Mouse (Mus musculus) cortical plate, adult 2 months (tissue): Measurements from ENCODE around the gene Fam213a.

Experiments used
- CTCF ChIP-seq: fragments of 200-500 bp; IDR thresholded peaks from 2 replicates; pipeline ENCODE4 v1.5.1; 2011; ENCODE audit warnings: mild to moderate bottlenecking, control low read depth, low read length; ENCODE audit not compliant: insufficient read depth; ENCODE audit errors: extremely low read depth
- POLR2A ChIP-seq: fragments of 200-500 bp; IDR thresholded peaks from 2 replicates; pipeline ENCODE4 v1.6.1; 2011; ENCODE audit warnings: mild to moderate bottlenecking, low read length, control low read depth; ENCODE audit not compliant: insufficient read depth; ENCODE audit errors: extremely low read depth

- no peak for TF ChIP-seq CTCF
- TF ChIP-seq POLR2A: no peak
Measured at GRCm38 (mm10) chr14:41006899-41007298, 6.7 kb downstream of the Fam213a start.
